Mouse (Mus musculus) spleen, postnatal 10 days (tissue): ENCODE measurements around the gene Syt12.

Experiments used
- DNase-seq, 2 experiments: peaks; one replicate each; pipeline ENCODE4 v3.0.0; 2021 to 2022; ENCODE audit warnings: low spot score in 2 of 2

The Syt12 gene

DNA sequence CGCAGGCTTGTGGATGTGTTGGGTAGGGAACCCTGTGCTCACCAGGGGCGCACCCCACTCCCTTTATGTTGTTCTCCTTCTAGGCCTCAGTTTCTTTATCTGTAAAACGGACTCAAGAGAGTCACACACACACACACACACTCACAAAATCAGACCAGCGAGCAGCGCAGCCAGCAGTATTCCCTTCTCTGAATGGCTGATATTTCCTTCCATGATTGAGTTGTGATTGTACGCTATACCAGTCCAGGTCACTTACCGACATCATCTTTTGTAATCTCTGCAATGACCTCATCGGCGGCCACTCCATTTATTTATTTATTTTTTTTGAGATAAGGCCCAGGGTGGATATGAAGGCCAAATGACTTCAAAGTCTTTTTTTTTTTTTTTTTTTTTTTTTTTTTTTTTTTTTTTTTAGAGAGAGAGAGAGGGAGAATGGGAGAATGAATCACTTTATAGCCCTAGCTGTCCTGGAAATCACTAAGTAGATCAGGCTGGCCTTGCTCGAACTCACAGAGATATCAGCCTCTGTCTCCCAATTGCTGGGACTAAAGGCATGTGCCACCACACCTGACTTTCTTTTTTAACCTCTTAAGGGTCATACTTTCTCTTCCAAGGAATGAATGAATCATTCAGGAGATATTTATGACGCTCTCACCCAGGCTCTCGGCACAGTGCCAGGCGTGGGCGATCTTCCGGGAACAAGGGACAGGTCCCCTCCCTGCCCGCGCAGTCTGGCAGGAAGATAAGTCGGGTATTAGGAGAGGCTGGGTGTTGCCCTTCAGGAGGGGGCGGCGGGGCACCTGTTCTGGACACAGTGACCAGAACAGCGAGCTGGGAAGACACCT is at the start of gene Syt12:
TSS of gene Syt12 (minus strand) at position 103 of the 845 bp plus-strand sequence.
- DNase-seq = peak in 1 of 2 experiments; percentile 20

GRCm38 (mm10) chr19:4521426-4522050 is 44.3 kb upstream of the Syt12 start:
- no peak for DNase-seq

DNA sequence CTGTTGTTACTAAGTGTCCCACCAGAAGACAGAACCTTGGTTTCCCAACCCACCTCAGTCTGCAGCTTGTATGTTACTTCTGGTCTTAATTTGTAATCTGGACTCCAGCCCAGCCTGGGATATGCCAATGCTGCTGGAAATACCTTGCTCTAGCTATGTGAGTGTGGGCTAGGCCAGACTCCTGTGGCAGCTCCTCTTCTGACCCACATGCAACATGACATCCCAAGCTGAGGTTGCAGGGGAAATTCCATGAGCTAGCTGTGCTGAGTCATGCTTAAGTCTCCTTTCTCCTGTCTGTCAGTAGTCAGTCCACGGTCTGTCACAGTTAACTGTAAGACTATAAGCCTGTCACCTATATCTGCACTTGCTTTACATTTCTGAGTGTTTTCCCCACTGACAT is 40.2 kb upstream of the Syt12 start:
- no peak for DNase-seq

- no peak for DNase-seq
Observed at GRCm38 (mm10) chr19:4516288-4516687, 39.0 kb upstream of the Syt12 start.

DNA sequence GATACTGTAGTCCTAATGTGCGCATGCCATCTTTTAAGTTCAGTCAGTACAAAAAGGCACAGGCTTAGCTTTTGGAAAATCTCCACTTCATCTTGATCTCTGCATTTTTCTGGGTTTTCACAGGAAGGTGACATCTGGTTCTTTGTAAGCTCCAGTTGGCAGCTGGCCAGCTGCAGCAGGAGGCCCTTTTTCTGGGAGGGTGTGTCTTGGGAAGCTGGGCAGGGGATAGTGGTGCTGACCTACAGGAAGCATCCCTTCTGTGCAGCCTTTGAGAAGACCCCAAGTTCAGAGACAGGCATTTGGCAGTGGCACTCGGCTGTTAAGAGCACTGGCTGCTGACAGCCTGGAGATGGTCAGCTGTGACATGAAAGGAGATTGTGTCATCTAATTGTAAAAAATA is 38.5 kb upstream of the Syt12 start:
- no peak for DNase-seq

GRCm38 (mm10) chr19:4513236-4513858 is 36.1 kb upstream of the Syt12 start:
- no peak for DNase-seq

GRCm38 (mm10) chr19:4511116-4511841 is 34.0 kb upstream of the Syt12 start:
- DNase-seq = no peak

- DNase-seq = peak; percentile 96 to 98
Observed at GRCm38 (mm10) chr19:4509986-4510963, 33.0 kb upstream of the Syt12 start, which contains the start of gene Pcx. Gene Pcx, plus strand, starts transcription at chr19:4510472.

- no peak for DNase-seq
Observed at GRCm38 (mm10) chr19:4507746-4508145, 30.5 kb upstream of the Syt12 start.

DNA sequence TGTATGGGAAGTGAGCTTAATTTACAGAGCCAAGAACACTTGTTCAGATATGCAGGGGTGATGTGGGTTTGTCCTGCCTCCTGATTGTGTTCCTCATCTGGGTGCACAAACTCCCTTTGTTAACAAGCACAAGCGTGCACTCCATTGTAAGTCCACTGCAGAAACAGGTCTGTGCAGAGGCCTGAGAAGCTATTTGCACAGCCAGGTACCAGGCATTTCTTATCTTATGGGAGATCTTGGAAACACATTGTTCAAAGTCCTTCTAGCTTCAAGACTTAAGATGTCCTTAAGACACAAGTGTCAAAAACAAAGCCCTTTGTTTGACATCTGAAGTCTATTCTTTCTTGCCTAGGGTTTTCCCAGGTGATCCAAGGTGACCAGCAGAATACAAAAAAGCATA is 27.6 kb upstream of the Syt12 start:
- DNase-seq = no peak

GRCm38 (mm10) chr19:4502701-4503100 is 25.5 kb upstream of the Syt12 start:
- no peak for DNase-seq

DNA sequence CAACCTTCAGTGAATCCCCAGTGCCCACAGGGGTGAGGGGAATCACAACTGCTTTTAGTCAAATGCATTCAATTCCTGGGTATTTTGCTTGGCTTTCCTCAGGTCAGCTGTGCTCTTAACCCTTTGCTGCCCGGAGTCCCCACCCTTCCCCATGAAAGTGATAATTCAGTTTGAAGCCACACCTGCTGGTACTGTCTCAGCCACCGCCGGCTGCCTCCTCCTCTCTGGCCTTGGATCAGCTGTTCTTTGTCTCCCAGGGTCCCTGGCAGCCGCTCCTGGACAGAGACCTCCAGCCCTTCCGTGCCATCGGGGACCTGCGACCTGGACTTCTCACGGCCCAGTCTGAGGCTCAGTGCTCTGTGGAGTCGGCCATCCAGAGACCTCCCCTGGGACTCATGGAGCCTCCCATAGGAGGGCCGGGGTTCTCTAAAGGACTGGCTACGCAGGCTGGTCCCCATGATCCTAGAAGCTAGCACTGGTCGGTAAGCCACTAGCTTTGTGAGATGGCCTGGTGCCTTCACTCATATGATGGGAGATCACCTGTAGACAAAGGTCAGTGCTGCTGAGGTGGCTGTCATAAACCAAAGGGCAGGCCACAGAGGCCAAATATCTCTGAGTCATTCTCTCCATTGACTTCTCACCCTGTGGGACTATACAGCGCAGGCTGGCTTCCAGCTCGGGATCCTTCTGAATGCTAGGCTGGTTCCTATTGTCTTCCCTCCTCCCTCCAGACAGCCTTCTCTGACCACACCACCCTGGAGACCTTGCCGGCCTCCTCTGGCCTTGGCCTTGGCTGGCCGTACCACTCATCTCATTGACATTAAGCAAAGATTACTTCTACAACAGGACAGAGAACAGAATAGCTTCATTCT is 21.1 kb upstream of the Syt12 start, which contains the start of gene 2010003K11Rik:
TSS of gene 2010003K11Rik (minus strand) at position 522 of the 872 bp plus-strand sequence.
- no peak for DNase-seq

- peak; percentile 64 to 75 for DNase-seq
Observed at GRCm38 (mm10) chr19:4497263-4497973, 20.2 kb upstream of the Syt12 start.

- DNase-seq = no peak
Observed at GRCm38 (mm10) chr19:4496535-4497262, 19.5 kb upstream of the Syt12 start.

- DNase-seq = no peak
Observed at GRCm38 (mm10) chr19:4495814-4496213, 18.6 kb upstream of the Syt12 start.

- no peak for DNase-seq
Observed at GRCm38 (mm10) chr19:4494707-4495106, 17.5 kb upstream of the Syt12 start.

- no peak for DNase-seq
Observed at GRCm38 (mm10) chr19:4492526-4493296, 15.5 kb upstream of the Syt12 start.
